Mouse (Mus musculus): Measurements from ENCODE around the gene Mecr. TPM values are rescaled to one million over a fixed set of nuclear protein-coding genes. Genes with fewer than 3 reads are reported as not detected.

Gene Mecr
- total RNA-seq, 4 experiments from 2014 or later, result 24.4 to 27.9 (median 25.5) TPM

DNA sequence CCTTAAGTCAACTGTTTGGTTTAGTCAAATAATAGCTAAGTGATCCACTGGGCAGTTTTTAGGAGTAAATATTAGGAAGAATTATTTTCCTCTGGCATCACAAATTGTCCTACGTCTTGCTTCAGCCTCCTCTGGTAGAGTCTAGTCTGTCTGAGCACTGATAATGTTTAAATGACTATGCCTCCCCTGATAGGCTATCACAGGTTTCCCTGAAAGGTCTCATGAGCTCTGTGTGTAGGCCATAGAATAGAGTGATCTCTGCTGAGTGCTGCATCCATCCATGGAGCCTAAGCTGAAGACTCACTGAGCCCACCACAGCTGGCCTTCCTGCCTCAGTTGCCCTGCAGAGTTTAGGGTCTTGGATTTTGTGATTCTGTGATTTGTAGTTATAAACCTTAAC, 45.3 kb downstream of the Mecr start:
- no peak for DNase-seq (ENCODE audit: low spot score)

DNA sequence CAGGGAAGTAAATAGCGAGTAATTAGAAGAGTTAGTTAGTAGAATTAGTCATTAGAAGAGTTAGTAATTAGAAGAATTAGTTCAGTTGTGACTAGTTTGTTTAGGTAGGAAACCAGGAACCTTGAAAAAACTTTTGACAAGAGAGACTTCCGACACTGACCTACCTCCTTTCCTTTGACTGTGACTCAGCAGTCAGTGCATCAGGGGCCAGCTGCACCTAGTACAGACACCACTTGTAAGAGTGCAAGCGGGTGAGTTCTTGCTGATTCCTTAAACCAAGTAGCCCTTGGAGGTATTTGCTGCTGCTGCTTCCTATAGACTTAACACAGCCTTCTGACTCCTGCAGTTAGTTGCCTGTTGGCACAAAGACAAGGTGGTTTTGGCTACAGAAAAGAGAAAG, 47.4 kb downstream of the Mecr start:
- no peak for DNase-seq (ENCODE audit: low spot score)

DNA sequence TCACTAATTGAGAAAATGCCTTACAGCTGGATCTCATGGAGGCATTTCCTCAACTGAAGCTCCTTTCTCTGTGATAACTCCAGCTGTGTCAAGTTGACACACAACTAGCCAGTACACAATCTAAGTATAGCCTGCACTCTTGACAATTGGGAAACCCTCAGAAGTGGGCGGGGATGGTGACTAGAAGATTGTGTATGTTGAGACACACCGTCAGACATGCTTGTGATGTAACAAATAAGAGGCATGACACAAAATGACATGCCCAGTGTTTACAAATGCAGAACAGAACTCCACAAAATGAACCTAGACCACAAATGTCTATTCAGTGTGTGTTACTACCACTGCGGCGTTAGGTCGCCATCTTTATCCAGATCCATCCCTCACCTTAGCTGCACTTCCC, 53.8 kb downstream of the Mecr start:
- DNase-seq (ENCODE audit: low spot score), result no peak

- no peak for DNase-seq (ENCODE audit: low spot score)
Measured at GRCm38 (mm10) chr4:131897787-131898186, 54.5 kb downstream of the Mecr start.

- no peak for DNase-seq (ENCODE audit: low spot score)
Measured at GRCm38 (mm10) chr4:131898503-131899179, 55.4 kb downstream of the Mecr start.

DNA sequence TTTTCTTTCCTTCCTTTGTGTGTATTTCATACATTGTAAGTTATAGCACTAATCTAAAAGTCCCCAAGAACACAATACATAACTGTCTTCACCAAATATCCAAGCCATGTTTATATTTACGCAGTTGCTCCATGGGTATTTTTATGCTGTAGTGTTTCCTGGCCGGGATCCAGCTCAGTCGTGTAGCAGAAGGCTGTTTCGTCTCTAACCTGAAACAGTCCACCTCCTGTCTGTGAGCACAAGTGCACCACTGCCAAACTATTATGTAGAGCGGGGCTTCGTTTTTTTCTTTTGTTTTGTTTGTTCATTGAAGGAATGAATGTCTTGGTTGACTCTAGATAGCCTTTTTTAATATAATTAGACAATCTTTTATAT, 55.9 kb downstream of the Mecr start:
- no peak for DNase-seq (ENCODE audit: low spot score)

DNA sequence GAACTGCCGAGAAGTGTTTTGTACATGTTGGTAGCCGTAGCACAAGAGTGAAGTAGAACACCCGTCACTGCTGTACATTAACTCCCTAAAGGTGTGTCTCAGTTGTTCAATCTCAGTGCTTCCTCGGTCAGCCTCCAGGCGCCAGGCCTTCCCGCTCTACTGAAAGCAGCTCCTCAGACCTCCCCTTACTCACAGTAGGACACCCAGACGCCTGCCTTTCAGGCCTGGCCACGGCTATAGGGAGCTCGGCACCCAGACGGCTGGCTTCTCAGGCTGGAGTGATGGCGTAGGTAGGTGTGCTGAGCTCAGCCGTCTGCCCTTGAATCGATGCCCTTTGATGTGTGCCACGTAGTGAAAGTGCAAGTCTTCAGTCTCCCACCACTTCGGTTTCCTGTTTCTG, 57.8 kb downstream of the Mecr start:
- no peak for DNase-seq (ENCODE audit: low spot score)

- DNase-seq (ENCODE audit: low spot score), result no peak
Measured at GRCm38 (mm10) chr4:131904478-131904877, 61.2 kb downstream of the Mecr start.

- no peak for DNase-seq (ENCODE audit: low spot score)
Measured at GRCm38 (mm10) chr4:131906423-131906822, 63.2 kb downstream of the Mecr start.

DNA sequence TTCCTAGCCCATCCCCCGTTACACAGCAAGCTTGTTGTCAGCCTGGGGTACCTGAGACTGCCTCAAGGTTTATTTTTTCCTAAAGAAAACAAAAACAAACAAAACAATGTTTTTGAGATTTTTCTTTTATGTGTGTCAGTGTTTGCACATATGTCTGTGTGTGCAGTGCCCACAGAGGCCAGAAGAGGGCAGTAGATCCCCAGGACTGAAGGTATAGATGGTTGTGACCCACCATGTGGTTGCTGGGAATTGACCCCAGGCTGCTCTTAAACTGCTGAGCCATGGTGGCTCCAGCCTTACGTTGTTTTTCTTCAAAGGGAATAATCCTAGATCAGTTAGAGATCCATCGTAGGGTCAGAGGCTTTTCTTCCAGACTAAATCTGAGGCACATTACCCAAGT, 64.6 kb downstream of the Mecr start:
- no peak for DNase-seq (ENCODE audit: low spot score)

GRCm38 (mm10) chr4:131910237-131910994, 67.1 kb downstream of the Mecr start:
- DNase-seq (ENCODE audit: low spot score), result no peak

- DNase-seq (ENCODE audit: low spot score), result no peak
Measured at GRCm38 (mm10) chr4:131911521-131911920, 68.3 kb downstream of the Mecr start.

- no peak for DNase-seq (ENCODE audit: low spot score)
Measured at GRCm38 (mm10) chr4:131913526-131913925, 70.3 kb downstream of the Mecr start.

DNA sequence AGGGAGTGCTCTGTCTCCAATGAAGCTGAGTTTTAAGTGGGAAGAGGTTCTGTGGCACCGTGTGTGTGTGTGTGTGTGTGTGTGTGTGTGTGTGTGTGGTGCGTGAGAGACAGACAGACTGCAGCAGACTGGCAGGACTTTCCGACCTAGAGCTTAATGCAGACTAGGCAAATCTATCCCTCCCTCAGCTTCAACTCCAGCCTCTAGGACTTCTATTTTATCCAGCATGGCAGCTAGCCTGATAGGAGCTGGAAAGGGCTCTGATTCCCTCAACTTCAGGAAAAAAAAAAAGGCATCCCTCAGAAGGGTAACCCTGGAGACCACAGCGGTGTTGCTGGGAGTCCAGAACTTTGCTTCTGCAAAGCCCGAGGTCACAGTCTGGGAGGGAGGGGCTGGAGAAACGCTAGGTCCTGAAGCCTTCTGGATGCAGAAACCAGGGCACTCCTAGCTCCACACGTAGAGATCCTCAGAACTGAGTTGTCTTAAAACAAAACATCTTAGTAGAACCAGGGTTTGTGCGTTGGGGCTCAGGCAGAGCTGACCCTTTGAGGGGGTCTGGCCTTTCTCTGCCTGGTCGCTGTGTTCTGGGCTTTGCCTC, 70.9 kb downstream of the Mecr start:
- no peak for DNase-seq (ENCODE audit: low spot score)

DNA sequence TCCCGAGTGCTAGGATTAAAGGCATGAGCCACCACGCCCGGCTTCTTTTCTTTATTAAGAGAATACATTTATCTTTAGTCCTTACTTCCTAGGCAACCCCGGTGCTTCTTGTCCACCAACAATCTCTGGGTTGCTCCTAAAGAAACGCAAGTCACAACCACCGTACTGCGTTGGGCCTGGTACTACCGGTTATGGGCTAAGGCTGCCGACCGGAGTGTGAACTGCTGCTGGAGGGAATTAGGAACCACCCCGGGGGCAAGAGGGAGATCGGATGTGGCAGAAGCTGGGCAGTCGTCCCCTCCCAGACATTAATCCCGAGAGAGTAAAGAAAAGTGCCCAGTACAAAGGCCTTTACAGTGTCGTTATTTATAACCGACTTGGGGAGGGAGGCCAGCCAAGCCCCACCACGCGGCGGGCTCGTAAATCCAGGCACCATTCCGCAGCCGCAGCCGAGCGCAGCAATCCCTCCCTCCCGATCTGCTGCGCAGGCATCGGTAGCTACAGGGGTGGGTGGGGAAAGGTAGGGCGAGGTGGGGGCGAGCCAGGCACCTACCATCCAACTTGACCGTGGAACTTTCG, 71.7 kb downstream of the Mecr start:
- no peak for DNase-seq (ENCODE audit: low spot score)

GRCm38 (mm10) chr4:131915821-131916328, 72.6 kb downstream of the Mecr start:
- DNase-seq (ENCODE audit: low spot score), result no peak

DNA sequence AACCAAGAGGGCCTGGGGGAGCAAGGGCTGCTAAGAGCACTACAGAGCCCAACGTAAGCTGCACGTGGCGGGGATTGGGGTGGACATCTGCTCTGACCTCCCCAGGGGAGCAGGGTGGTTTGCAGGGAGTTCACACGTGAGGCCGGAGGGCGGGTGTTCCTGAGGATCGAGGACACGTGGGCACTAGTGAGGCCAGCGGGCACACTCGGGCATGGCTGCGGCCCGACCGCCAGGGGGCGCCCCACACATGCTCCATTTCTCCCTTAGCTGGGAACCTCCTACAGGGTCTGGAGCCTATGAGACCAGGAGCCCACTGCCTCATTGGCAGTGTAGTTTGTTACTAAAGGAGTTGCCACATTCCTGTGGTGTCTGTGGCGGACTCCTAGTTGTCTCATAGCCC, 73.2 kb downstream of the Mecr start:
- DNase-seq (ENCODE audit: low spot score), result peak; percentile 78

DNA sequence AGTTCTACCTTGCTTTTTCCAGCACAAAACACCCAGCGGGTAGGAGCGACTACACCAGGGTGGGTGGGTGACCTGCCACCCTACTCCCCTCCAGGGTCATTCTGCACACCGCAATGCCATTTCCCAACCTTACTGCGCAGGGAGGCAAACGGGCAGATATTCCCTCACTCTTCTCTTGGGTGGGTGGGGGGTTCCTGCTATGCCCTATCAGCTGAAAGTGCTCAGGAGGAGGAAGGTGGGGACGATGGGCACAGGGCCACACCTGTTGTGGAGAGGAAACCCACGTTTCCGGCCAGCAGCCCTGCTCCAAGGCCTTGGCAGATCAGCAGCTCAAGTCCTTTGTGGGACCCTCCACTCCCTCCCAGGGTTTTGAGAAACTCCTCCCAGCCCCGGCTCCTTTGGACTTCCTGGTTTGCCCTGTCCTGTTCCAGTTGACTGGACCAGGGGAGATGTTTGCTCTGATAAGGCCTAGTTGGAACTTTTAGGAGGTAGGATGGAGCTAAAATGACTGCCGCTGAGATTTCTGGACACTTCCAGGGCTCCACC, 73.8 kb downstream of the Mecr start:
- DNase-seq (ENCODE audit: low spot score), result no peak
